Mouse (Mus musculus) stomach, embryonic 16.5 days (tissue): ENCODE measurements around the gene Espn. TPM values are rescaled to one million over a fixed set of nuclear protein-coding genes. Genes with fewer than 3 reads are reported as not detected.

Experiments
- ATAC-seq: fragments of 200-750 bp; cut with Nextera tagmentation; 2 replicates; pipeline ENCODE4 v1.8.0; 2017; ENCODE audit warnings: moderate number of reproducible peaks, moderate TSS enrichment; ENCODE audit not compliant: insufficient read depth, low FRiP score
- H3K27ac ChIP-seq: fragments of 300-500 bp; sonication (generic); 2 replicates; pipeline ENCODE4 v1.5.1; 2014; ENCODE audit warnings: low read length
- H3K27me3 ChIP-seq: fragments of 300-500 bp; sonication (generic); 2 replicates; pipeline ENCODE4 v1.6.1; 2014; ENCODE audit warnings: low read length, control low read depth, mixed read lengths; ENCODE audit not compliant: control insufficient read depth, insufficient read depth
- H3K36me3 ChIP-seq: fragments of 300-500 bp; sonication (generic); 2 replicates; pipeline ENCODE4 v1.6.1; 2014; ENCODE audit warnings: low read length; ENCODE audit not compliant: control insufficient read depth, insufficient read depth
- H3K4me1 ChIP-seq: fragments of 300-500 bp; sonication (generic); 2 replicates; pipeline ENCODE4 v1.6.1; 2014; ENCODE audit warnings: low read length, control low read depth, mixed read lengths; ENCODE audit not compliant: control insufficient read depth, insufficient read depth
- H3K4me2 ChIP-seq: fragments of 300-500 bp; sonication (generic); 2 replicates; pipeline ENCODE4 v1.6.1; 2014; ENCODE audit warnings: low read depth, low read length, mixed read lengths
- H3K4me3 ChIP-seq: fragments of 300-500 bp; sonication (generic); replicated peaks from 2 replicates; pipeline ENCODE4 v1.5.1; 2014; ENCODE audit warnings: mild to moderate bottlenecking, low read length
- H3K9ac ChIP-seq: fragments of 300-500 bp; sonication (generic); 2 replicates; pipeline ENCODE4 v1.6.1; 2014; ENCODE audit warnings: low read length
- H3K9me3 ChIP-seq: fragments of 300-500 bp; sonication (generic); replicated peaks from 2 replicates; pipeline ENCODE4 v1.6.1; 2016; ENCODE audit warnings: low read length, control low read depth; ENCODE audit not compliant: control insufficient read depth
- WGBS: fragments of 180-500 bp; shearing (Covaris S2); extraction: QIAGEN DNeasy Blood & Tissue Kit; methylation state at CpG from one replicate; pipeline ENCODE4 v1.1.7; 2014; 5-methylcytosine and 5-hydroxymethylcytosine counted together
- polyA plus RNA-seq: library from polyadenylated mRNA; unstranded; fragments of >200 nt; fragmentation: Nextera tagmentation; extraction: Ambion mirVana; gene quantifications from 2 replicates; pipeline ENCODE4 v1.2.1, GENCODE M21; 2015

The Espn gene
- polyA plus RNA-seq, 1 experiment from 2014 or later = 9.1 TPM

DNA sequence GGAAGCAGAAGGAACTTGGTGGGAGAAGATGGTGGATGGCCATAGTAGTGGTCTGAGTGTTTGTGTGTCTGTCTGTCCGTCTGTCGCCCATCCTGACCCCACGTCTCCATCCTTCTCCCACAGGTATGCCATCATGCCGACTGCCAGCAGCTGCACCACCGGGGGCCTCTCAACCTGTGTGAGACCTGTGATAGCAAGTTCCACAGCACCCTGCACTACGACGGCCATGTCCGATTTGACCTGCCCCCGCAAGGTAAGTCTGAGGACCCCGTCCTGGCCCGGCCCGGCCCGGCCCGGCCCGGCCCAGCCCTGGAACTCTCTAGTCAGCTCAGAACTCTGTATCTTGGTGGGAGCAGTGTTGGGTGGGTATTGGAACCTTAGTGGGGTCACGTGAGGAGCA is 50.2 kb downstream of the Espn start:
- H3K27ac ChIP-seq = no peak overlapping the region
- 94% methylated on average over 16 of the region's 16 CpGs for WGBS
- no peak overlapping the region for H3K4me2 ChIP-seq
- H3K27me3 ChIP-seq = no peaks in the 10 kb centered on the region
- 0 out of 2 replicates have a peak, but pooled peaks cover 7% of the 10 kb centered on the region for H3K4me1 ChIP-seq
- ATAC-seq = no peak
- no peaks in the 10 kb centered on the region for H3K36me3 ChIP-seq
- H3K9ac ChIP-seq = no peak overlapping the region
- H3K9me3 ChIP-seq = no peaks in the 10 kb centered on the region
- no peak overlapping the region for H3K4me3 ChIP-seq

DNA sequence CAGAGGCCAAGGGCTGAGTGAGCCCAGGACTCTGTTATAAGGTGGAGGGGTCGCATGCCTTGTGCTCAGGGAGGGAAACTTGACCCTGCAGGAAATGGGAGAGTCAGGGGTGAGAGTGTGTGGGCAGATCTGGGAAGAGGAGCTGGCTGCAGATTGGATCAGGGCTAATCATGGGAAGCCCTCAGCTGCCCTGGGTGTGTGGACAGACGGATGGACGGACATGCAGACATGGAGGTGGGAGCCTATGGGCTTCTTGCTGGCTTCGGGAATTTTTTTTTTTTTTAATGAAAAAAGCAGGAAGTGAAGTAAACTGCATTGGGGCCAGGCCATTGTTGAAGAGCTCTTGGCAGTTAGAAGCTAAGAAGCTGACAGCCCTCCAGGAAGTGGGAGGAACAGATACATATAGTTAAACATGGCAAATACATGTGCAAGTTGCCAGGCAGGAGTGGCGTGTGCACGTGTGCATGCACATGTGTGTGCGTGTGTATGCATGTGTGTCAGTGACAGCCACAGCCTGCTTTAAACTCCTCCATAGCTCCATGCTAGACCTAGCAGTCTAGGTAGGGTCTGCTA is 51.0 kb downstream of the Espn start:
- no peak for ATAC-seq
- H3K4me2 ChIP-seq = no peak overlapping the region
- peak overlapping the region; percentile 21; the same call in 1 of the 2 replicates for H3K27ac ChIP-seq
- H3K9ac ChIP-seq = 0 out of 2 replicates have a peak overlapping the region, but pooled peaks have one; percentile 32
- 62% methylated on average over 7 of the region's 7 CpGs for WGBS
- H3K27me3 ChIP-seq = no peaks in the 10 kb centered on the region
- H3K9me3 ChIP-seq = no peaks in the 10 kb centered on the region
- H3K4me3 ChIP-seq = no peak overlapping the region
- 0 out of 2 replicates have a peak, but pooled peaks cover 10% of the 10 kb centered on the region for H3K4me1 ChIP-seq
- no peaks in the 10 kb centered on the region for H3K36me3 ChIP-seq

DNA sequence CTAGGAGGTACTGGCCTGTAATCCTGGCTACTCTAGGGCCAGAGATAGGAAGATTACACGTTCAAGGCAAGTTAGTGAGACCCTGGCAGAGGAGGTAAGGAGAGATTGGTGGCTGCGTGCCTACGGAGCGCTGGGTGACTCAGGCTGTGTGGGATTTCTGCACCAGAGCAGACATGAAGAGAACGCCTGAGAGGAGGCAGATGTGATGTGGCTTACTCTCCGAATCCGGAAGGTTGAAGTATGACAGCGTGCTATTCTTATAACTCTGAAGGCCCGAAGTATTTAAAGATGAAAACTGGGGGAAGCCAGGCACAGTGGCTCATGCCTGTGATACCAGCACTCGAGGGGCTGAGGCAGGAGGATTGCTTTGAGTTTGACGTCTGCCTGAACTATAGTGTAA is 51.6 kb downstream of the Espn start:
- ATAC-seq = no peak
- 70% methylated on average over 11 of the region's 11 CpGs for WGBS
- Histone ChIP-seq H3K4me2 (no peak overlapping the region), H3K27ac (no peak overlapping the region; the same call in 1 of the 2 replicates), H3K36me3 (no peaks in the 10 kb centered on the region), H3K4me1 (0 out of 2 replicates have a peak, but pooled peaks cover 13% of the 10 kb centered on the region), H3K9me3 (no peaks in the 10 kb centered on the region), H3K4me3 (no peak overlapping the region), H3K27me3 (no peaks in the 10 kb centered on the region), H3K9ac (0 out of 2 replicates have a peak overlapping the region, but pooled peaks have one; percentile 32)

DNA sequence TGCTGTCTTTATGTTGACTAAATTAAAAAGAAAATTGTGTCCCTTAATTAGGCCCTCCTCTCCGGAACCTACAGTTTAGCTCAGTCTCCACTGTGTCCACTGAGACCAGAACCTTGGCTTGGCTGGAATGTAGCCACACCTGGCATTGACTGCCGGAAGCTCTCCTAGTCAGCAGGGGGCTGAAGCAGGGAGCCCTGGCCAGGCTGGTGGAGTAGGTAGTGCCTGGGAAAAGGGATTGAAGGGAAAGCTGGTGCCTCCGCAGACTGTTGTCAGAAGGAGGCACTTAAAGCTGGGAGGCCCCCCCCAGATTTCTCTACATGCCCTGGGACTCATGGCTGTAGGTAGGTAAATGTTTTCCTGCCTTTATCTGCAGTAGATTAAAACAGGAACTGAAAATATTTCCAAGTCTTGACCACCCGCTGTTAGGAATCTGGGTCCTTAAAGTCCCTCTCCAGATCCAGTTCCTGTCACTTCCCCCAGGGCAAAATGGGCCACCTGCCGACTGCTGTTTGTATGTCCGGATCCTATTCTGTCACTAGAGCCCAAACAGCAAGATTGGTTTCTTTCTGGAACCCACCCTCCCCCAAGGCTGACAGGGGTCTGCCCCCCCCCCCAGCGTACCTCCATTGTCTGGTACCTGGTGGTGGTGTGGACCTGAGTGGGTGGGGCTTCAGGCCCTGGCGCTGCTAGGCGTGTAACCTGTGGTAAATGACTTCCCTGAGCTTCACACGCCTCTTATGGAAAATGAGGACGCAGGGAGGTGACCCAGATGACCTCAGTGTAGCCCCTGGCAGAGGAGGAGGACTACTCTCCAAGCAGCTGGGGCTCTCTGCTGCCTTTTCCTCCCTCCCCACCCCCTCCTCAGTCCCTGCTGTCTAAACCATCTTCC is 54.0 kb downstream of the Espn start:
- 38% methylated on average over 11 of the region's 11 CpGs for WGBS
- Histone ChIP-seq H3K27ac (peak overlapping the region; percentile 39; the same call in 1 of the 2 replicates), H3K4me3 (0 out of 2 replicates have a peak overlapping the region, but pooled peaks have one; percentile 6), H3K27me3 (no peaks in the 10 kb centered on the region), H3K4me1 (peaks cover 13% of the 10 kb centered on the region; the same call in 1 of the 2 replicates), H3K36me3 (no peaks in the 10 kb centered on the region), H3K4me2 (peak overlapping the region; percentile 7), H3K9me3 (no peaks in the 10 kb centered on the region), H3K9ac (no peak overlapping the region)
- peak; percentile 39; the same call in 1 of the 2 replicates for ATAC-seq

DNA sequence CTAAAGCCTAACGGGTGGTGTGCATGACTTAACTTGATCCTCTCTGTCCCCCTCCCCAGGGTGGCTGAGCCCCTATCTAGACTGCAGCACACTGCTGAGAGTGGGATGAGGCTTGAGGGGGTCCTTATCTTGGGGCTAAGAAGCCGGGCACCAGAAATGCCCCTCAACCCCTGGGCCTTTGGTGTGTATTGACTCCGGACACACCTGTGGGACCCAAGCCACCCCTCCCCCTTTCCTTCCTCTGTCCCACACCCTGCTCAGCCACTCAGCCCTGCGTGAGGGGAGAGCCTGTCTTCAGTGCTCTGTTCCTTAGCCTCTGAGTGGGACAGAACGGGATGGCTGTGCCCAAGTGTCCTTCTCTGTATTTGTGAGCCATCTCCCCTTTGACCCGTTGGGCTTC is 55.2 kb downstream of the Espn start:
- no peak for ATAC-seq
- WGBS = 41% methylated on average over 6 of the region's 6 CpGs

DNA sequence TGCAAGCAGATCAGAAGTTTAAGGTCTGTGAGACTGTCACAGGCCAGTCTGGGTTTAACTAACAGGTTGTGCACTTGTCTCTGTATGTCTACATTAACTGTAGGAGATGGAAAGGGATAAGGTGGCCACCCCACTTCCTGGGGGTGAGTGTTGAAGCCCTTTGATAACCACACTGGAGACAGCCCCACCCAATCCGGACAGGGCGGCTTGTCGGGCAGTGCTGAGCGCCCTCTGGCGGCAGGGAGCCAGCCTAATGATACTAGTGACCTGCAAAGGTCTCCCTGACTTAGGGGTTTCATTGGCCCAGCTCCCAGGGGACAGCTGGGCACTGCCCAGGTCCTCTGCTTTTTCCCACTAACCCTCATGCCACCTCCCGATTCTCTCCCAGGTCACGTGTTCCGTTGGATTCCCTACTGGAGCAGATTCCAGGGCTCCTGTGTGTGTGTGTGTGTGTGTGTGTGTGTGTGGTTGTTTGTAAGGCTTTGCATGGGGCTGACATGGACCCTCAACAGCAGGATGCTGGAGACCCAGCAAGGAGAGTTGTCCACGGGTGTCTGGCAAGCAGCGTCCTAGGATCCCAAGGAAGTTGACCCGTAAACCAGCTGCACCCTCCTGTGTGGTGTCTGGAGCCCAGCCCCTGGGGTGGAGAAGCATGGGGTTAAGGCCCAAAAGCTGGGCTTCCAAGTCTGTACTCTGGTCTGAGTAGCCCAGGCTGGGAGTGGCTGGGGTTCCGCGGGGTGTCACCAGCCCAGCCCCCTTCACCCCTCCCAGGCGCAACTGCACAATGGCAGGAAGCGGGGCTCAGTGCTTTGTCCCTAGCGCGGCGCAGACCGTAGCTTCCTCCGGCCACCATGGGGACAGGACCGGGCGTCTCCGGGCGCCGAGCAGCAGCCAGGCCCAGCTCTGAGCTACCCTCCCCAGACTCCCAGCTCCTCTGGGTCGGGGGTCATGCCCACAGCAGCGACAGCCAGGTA is 55.9 kb downstream of the Espn start:
- Histone ChIP-seq H3K27ac (peak overlapping the region; percentile 61), H3K27me3 (no peaks in the 10 kb centered on the region), H3K4me3 (peak overlapping the region; percentile 15), H3K36me3 (no peaks in the 10 kb centered on the region), H3K4me2 (no peak overlapping the region; the same call in 1 of the 2 replicates), H3K9ac (peak overlapping the region; percentile 57), H3K4me1 (peaks cover 15% of the 10 kb centered on the region; the same call in 1 of the 2 replicates), H3K9me3 (no peaks in the 10 kb centered on the region)
- peak; percentile 30; the same call in 1 of the 2 replicates for ATAC-seq
- 31% methylated on average over 27 of the region's 27 CpGs for WGBS

More for the DNA sequence above, 55.2 kb downstream of the Espn start:
- peak overlapping the region; percentile 57 for H3K9ac ChIP-seq
- peaks cover 17% of the 10 kb centered on the region; the same call in 1 of the 2 replicates for H3K4me1 ChIP-seq
- no peaks in the 10 kb centered on the region for H3K27me3 ChIP-seq
- no peaks in the 10 kb centered on the region for H3K9me3 ChIP-seq
- peak overlapping the region; percentile 61 for H3K27ac ChIP-seq
- H3K4me2 ChIP-seq = no peak overlapping the region; the same call in none of the 2 replicates
- H3K36me3 ChIP-seq = no peaks in the 10 kb centered on the region
- H3K4me3 ChIP-seq = peak overlapping the region; percentile 15

DNA sequence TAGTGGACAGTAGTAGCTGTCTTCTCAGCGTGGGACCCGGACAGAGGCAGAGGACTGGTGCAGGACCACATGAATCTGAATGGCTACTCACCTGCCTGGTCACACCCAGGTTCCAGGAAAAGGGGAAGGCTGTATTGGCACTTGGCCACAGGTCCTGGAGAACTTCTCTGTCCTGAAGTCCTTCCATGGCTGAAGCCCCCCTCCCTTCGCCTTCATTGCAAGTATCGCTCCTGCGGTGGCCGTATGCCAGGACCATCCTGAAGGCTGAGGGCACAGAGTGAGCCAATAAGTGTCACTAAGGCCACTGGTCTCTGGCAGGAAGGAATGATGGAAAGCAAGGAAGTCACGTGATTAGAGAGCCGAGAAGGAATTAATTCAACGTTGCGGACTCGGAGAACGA is 57.9 kb downstream of the Espn start:
- no peaks in the 10 kb centered on the region for H3K9me3 ChIP-seq
- 85% methylated on average over 12 of the region's 12 CpGs for WGBS

DNA sequence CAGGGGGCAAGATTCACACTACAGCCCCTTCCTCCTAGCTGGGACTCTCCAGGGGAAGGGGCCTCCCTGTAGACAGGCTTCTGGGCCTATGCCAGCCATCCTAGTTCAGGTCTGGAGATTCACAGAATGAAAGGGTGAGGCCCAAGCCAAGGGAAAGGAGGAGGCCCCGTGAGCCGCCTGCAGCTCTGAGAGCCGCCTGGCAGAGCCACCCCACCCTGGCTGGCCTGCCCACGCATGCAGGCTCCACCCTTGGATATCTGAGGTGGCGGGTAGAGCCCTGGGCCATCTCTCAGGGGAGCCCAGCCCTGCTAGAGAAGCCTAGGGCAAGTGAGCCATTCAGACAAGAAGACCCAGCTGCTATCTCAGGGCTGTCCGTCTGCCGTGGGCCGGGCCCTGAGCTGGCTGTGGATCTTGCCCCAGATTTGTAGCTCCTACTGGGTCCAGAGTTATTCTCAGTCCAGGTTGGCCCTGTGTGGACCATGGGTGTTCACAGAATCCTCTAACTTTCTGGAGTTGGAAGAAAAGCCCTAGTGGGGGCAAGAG is 59.3 kb downstream of the Espn start:
- ATAC-seq = peak; percentile 61; the same call in 1 of the 2 replicates
- no peaks in the 10 kb centered on the region for H3K27me3 ChIP-seq
- peaks cover 18% of the 10 kb centered on the region for H3K4me1 ChIP-seq
- no peaks in the 10 kb centered on the region for H3K36me3 ChIP-seq
- 53% methylated on average over 8 of the region's 8 CpGs for WGBS
- no peaks in the 10 kb centered on the region for H3K9me3 ChIP-seq
- peak overlapping the region; percentile 66; the same call in 1 of the 2 replicates for H3K27ac ChIP-seq
- no peak overlapping the region for H3K4me3 ChIP-seq
- H3K9ac ChIP-seq = peak overlapping the region; percentile 43
- H3K4me2 ChIP-seq = no peak overlapping the region

More for the DNA sequence above, 57.9 kb downstream of the Espn start:
- H3K4me3 ChIP-seq = no peak overlapping the region
- no peak overlapping the region for H3K27ac ChIP-seq
- no peak overlapping the region for H3K4me2 ChIP-seq
- H3K27me3 ChIP-seq = no peaks in the 10 kb centered on the region
- no peak overlapping the region for H3K9ac ChIP-seq
- peaks cover 14% of the 10 kb centered on the region; the same call in 1 of the 2 replicates for H3K4me1 ChIP-seq
- no peak for ATAC-seq
- H3K36me3 ChIP-seq = no peaks in the 10 kb centered on the region
